Mouse (Mus musculus) embryo, embryonic 9.5 days (tissue): Measurements from ENCODE around the gene Tfrc.

Experiments used
- DNase-seq: peaks from one replicate; pipeline ENCODE4 v3.0.0-alpha.2; 2017; ENCODE audit errors: extremely low spot score

The Tfrc gene

DNA sequence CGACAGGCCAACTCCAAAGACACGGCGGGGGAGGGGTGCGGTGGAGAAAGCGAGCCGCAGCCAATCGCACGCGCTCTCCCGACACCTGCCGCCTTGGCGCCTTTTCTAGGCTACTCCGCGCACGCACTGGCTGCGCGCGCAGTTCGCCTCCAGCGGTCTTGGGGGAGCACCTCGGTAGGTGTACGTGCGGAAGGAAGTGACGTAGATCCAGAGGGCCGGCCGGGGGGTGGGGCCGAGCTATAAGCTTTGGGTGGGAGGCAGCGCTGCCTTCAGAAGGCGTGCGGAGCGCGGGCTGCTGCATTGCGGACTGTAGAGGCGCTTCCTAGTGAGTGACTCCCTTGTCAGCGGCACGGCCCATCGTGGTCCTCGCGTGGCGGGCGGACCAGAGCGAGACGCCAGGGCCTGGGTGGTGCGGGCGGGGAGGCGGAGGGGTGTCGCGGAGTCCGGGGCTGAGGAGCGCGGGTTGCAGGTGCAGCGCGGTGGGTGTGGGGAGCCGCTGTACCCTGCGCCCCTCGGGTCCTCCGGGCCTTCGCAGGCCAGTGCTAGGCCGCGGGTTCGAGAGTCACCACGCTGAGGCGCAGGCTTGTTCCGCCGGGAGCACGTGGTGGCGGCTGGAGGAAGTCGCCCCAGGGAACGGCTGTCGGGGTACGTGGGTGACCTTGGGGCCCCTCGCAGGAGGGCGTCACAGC is at the start of gene Tfrc:
Gene Tfrc, plus strand, starts transcription at position 209 of the 689 bp plus-strand sequence.
- DNase-seq, result peak; percentile 98

- no peak for DNase-seq
These were observed 49.2 kb upstream of the Tfrc start for GRCm38 (mm10) chr16:32559493-32559892.

DNA sequence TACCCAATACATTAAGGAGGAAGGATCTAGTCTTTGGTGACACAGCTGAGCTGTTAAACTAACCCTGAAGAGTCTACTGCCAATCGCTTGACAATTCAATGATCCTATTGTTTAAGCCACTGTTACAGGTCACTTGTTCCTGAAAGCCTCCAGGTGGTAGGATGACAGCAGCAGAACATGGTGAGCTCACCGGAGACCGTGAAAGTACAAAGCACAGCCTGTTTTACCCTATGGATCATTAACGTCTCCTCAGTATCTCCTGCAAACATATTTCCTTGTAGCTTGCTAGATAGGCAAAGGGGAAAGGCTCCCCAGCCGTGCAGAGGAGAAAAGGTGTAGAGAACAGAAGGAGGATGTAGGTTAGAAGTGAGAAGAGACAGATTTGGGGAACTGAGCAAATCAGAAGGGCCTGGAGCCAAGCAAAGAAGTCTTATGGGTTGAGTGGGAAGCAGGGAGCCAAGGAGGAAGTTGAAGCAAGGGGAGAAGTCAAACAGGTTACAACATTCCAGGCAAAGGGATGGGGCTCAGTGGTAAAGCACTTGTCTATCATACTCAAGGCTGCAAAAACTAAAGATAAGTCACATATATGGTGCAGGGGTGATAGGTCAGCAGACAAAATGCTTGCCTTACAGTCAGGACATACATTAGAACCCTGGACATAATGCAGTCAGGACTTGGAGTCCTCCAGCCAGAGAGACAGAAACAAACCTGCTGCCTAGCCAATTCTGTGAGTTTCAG is 45.5 kb upstream of the Tfrc start:
- no peak for DNase-seq

DNA sequence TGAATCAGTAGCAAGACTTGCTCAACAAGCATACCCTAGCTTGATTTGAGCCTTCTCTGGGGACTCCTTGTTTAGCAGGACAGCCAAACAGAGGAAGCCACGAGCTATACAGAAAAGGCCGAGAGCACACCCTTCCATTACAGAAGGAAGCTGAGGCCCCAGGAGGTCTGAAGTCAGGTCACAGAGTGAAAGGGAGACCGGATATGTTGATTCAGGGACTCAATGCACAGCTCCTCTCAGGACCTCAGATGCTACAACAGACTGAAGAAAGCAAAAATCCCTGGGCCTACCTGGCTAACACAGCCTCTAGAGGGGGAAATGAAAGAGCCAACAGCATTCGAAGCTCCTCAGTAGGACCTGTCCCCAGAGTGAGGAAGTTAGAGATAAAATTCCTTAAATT is 41.4 kb upstream of the Tfrc start:
- DNase-seq, result no peak

DNA sequence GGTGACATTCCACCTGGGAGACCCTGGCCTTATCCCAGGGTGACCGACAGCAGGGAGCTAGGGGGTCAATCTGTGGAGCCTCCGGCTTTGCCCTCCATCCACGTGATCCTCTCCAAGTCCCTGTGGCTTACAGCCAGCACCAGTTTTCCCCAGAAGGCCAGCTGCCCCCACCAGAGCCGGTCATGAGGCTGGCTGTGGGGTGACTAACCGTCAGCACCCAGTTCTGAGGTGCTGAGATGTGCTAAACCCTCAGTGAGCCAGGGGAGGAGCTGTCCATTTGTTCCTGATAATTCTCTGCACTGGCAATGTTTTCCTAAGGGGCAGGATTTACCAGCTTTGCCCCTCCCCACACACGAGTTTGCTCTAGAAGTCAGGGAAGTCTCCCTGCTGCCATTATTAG is 40.3 kb upstream of the Tfrc start:
- no peak for DNase-seq

DNA sequence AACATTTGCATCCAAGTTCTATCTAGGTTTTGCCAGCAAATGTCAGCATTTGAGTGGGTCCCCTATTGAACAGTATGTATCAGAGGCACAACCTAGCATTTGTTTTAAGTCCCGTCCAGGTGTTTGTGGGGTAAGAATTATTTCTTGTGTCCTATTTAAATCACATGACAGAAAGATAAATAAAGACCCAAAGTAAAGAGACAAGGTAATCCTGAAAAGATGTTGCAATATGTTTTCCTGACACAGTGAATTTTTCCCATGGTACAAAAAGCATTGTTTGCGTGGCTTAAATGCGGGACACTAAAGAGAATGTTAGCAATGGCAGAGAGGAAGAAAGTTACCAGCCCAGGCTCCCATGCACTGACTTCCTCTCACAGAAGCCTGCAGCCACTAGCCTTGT is 38.7 kb upstream of the Tfrc start:
- DNase-seq, result no peak

DNA sequence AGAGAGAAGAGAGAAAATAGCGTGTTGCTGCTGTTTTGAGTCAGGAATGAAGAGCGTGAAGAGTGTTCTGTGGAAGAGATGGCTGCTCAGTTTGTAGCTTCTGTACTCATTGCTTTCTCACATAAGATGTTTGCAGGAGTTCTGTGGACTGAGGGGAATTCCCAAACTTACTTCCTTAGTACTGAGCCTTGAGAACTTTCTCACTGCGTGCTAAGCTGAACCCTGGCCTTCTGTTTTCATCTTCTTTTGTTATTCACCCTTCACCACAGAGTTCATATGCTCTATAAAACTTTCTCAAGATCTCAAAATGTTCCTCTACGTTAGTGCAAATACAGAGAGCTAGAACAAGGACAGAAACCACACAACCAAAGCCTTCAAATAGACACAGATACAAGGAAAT is 36.2 kb upstream of the Tfrc start:
- DNase-seq, result no peak

DNA sequence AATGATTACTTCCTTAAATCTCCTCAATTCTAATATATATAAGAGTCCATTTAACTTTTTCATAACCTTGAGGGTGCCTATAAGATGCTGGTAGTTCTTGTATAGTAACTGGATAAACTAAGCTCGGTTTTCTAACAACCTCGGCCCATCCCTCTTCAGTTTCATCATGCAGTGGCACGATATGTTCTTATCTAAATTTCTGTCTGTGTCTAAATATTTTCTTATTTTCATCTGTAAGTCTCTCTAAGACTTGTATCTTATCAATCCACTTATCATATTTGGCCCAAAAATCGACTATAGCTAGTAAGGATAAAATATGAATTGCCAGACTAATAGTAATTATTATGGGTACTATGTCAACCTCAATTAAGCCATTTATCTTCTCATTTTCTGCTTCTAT is 22.2 kb upstream of the Tfrc start:
- no peak for DNase-seq

DNA sequence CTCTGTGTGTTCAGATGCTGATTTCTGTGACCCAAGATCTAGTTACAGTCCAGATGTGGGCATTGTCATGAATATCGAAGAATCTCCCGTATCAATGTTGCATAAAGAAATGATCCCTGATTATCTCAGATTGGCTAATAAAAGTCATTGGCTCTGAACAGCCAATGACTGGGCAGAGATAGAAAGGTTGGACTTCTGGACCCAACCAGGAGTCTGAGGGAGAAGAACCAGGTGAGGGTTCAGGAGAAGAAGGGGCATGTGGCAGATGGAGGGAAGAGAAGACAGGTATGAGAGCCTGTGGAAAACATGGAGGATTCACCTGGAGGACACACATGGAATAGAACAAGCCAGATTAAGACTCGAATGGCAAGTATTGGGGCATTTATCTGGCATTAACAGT is 20.2 kb upstream of the Tfrc start:
- no peak for DNase-seq

DNA sequence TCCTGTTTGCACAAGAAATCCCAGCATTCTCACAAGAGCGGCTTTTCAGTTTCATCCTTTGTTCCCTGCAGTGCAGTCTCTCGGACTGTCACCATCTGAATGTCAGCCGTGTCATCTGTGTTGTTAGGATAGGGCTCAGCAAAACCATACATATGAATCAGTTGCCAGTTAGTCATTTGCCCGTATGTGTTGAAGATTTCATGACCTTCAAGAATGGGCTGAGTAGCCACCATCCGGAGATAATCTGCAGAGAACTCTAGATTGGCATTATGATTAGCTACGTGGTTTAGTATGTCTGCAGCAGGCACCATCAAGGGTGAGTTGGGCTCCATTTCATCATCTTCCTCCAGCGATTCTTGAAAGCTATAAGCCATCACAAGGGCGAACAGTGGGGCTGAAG is 17.2 kb upstream of the Tfrc start:
- no peak for DNase-seq

DNA sequence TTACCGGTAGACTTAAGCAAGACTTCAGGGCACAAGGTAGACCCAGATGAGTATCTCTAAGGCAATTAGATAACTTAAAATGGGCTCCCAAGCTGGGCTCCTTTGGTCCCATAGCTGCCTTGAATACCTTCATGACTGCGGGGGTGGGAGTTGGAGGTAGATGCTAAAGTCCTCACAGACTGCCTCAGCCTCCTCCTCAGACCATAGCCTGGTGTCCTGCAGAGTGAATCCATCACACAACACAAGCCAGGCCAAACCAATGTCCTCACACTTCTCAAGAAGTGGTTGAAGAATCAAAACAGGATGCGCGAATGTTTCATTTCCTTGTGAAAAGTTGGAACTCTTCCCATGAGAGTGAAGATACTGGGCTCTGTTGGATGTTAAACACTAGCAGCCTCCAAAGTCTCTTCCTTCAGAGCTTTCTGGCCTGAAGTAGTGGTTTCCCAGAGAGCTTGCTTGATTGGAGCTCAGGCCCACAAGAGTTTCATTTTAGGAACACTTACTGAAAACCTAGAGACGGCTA is 15.4 kb upstream of the Tfrc start:
- no peak for DNase-seq

- no peak for DNase-seq
These were observed 14.8 kb upstream of the Tfrc start for GRCm38 (mm10) chr16:32593916-32594315.

GRCm38 (mm10) chr16:32594701-32595100 is 14.0 kb upstream of the Tfrc start:
- DNase-seq, result no peak

DNA sequence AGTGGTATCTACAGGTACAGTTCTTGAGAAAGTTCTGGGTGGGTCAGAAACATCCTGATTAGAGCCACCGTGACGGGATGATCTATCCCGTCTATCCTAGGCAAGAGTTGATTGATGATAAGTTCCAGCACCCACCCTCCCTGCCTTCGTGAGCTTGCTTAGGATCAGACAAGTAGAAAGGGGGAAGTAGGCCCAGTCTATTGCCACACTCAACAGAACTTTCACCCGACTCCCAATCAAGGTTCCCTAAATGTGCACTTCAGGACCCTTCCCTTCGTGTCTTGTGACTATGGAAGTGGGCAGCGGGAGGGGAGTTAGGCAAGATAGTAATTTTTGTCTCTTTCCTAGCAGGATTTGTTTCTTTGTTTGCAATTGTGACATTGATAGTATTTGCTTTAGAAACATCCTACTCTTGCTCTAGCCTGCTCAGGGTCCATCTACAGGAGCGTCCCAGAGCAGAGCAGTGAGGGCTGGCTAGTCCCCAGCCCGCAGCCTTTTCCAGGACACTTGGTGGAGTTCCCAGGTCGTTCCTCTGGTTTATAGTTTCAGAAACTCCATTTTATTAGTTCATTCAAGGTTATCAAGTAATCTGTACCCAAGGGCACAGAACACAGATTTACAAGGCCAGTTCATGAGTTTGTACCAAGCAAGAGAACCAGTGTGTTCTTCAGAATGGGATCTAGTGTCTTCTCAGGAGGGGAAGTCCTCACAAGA is 13.4 kb upstream of the Tfrc start:
- no peak for DNase-seq

DNA sequence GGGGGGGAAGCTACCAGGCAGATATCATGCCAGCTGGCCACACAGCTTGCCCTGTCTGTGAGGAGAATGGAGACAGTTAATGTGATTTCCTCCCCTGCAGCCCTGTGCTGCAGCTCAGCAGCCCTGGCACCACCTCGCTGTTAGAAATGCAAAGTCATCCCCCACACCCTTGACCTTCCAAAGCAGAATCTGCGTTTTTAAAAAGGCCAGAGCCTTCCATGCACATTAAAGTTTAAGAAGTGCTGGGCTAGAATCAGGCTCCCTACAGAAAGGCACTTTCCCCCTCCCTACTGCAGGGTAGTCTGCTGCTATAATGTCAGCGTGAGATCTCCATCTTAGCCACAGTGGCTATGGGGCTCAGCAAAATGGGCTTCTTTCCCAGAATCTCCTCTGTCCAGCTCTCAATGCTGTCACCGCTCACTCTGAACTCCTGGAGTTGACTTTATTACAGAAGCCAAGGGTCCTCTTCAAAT is 10.8 kb upstream of the Tfrc start:
- DNase-seq, result no peak

DNA sequence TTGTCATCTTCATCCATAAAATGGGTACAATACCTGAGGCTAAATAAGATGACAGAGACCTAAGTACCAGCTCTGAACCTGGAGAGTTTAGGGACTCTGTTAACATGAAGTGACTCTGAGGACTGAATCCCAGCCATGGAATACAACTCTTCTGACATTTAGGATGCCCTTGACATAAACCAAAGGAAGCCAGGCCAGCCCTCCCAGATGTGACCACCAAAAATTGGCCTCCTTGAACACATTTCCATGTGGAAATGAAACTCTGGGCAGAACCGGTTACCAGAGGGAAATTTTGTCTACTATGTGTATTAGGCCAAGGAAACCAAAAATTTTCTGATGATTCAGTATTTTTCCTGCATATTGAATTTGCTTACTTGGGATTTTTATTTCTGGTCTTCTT is 9.6 kb upstream of the Tfrc start:
- no peak for DNase-seq

DNA sequence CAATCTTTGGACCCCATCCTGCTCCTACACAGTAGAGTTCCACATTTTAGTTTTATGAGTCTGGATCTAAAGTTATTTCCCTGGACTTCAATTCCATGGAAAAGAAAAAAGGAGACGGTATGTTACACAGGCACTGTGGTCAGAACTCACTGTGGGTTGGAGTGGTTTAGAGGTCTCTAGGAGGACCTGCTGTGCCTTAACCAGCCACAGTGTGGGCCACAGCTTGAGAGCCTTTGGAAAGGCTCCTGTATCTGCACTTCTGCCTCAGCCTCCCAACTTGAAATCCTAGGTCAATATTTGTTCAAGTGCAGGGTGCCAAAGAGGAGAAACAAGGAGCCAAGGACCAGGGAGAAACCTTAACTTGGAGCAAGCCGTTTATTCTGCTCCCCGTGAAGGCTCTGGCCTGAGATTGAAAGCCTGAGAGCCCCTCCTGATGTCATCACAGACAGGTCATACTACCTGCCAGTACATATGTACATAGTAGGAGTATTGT is 6.5 kb upstream of the Tfrc start:
- DNase-seq, result no peak

- DNase-seq, result no peak
These were observed 967 bp upstream of the Tfrc start for GRCm38 (mm10) chr16:32607562-32608343.

DNA sequence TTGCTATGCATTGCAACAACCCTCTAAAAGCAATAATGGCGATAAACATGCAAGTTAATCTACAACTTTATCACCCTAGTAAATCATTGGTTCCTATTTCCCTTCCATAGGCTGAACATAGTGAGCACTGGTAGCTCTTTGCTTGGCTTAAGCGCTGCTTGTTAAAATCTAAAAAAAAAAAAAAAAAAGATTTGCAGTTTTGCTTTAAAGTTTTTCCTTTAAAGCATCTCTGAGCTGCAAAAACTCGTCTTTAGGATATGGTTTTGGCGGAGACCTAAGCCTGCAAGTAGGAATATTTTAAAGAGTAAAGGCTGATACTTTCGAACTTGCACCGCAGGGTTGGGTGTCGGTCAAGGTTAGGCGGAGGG is 392 bp upstream of the Tfrc start:
- DNase-seq, result no peak

DNA sequence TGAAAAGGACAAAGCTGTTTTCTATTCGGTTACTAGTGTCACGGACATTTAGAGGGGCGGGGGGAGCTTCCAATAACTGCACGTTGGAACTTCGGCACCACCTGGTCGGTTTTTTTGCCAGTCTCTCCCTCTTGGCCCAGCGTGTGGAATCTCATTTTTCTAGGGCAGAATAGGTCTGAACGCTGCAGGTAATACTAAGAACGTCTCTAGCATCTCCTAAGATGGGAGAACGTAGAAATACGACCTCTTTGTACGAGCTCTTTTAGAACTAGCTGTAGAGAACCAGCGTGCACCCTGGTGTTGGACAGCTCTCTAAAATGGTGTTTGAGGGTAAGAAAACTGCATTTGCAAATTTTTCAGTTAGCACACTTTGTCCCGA is 670 bp downstream of the Tfrc start:
- DNase-seq, result no peak

GRCm38 (mm10) chr16:32610460-32611255 is 1.9 kb downstream of the Tfrc start:
- no peak for DNase-seq
